Mouse (Mus musculus) heart, postnatal 0 days (tissue): ENCODE data around the gene Creg2.

Source experiments
- CTCF ChIP-seq: IDR thresholded peaks from 2 replicates; pipeline ENCODE4 v1.5.1; 2016; ENCODE audit warnings: antibody characterized with exemption, control low read depth, low read depth
- EP300 ChIP-seq: IDR thresholded peaks from 2 replicates; pipeline ENCODE4 v1.6.1; 2016; ENCODE audit warnings: antibody characterized with exemption, low read depth

- TF ChIP-seq EP300 (no peak), CTCF (no peak)
These were observed 40.7 kb upstream of the Creg2 start for GRCm38 (mm10) chr1:39691974-39692373.
